Mouse (Mus musculus) gastrocnemius, postnatal 4 days (tissue): ENCODE results near the gene Mynn. TPM values are rescaled to one million over a fixed set of nuclear protein-coding genes. Genes with fewer than 3 reads are reported as not detected.
"Not testable (repeated sequence)": the region's sequence is repeated elsewhere in the genome, so short reads cannot be mapped to it uniquely, and the experiment has no call there.

Experiments
- DNase-seq, 2 experiments: peaks; one replicate each; pipeline ENCODE4 v3.0.0; 2021 to 2022; ENCODE audit warnings: low spot score in 2 of 2, mixed read lengths in 2 of 2
- long read RNA-seq, 2 experiments: library from polyadenylated mRNA; stranded (forward); transcript quantifications; one replicate each; pipeline ENCODE4 v2.0.0; 2021
- total RNA-seq, 2 experiments: library from RNA; stranded (reverse); gene quantifications; 2 replicates each; pipeline ENCODE4 v1.2.3; 2021

Mynn gene
- 10 to 100 TPM; 16.5 to 22.0 TPM for total RNA-seq
- long read RNA-seq, experiment 1, full-length matches to known transcripts, result 14 of 20 reads
- long read RNA-seq, experiment 1, partial matches to known transcripts, result 0 of 20 reads
- long read RNA-seq, experiment 1, other reads (novel, unspliced or antisense), result 6 of 20 reads
- long read RNA-seq, experiment 2, full-length matches to known transcripts, result 8 of 13 reads
- long read RNA-seq, experiment 2, partial matches to known transcripts, result 2 of 13 reads
- long read RNA-seq, experiment 2, other reads (novel, unspliced or antisense), result 3 of 13 reads

- peak; percentile 83 to 98 for DNase-seq
Measured at GRCm38 (mm10) chr3:30602065-30602739, at the start of gene Mynn. TSS of gene Mynn (plus strand) at chr3:30602065.

GRCm38 (mm10) chr3:30553741-30554140 lies 48.1 kb upstream of the Mynn start:
- DNase-seq, result no peak

GRCm38 (mm10) chr3:30560677-30561314 lies 41.1 kb upstream of the Mynn start:
- DNase-seq, result no peak

GRCm38 (mm10) chr3:30566333-30566732 lies 35.5 kb upstream of the Mynn start:
- not testable (repeated sequence) for DNase-seq

GRCm38 (mm10) chr3:30573549-30573948 lies 28.3 kb upstream of the Mynn start:
- no peak for DNase-seq

- no peak for DNase-seq
Measured at GRCm38 (mm10) chr3:30588865-30589264, 13.0 kb upstream of the Mynn start.

DNA sequence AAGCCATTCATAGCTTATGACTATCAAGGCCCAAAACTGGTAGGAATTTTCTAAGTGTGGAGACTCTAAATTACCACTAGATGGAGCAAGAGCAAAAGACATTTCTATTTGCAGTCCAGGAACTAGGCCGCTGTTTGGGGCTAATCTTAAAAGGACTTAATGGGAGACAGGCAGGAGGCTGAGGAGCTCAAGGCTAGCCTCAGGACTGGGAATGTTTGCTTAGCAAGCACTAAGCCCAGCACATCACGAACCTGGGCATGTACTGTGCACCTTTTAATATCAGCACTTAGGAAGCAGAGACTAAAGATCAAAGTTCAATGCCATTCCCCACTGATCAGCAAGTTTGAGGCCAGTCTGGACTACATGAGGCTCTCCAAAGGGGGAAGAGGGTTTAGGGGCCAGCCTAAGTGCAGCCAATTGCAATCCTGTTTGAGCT lies 9.4 kb upstream of the Mynn start:
- DNase-seq, result no peak

DNA sequence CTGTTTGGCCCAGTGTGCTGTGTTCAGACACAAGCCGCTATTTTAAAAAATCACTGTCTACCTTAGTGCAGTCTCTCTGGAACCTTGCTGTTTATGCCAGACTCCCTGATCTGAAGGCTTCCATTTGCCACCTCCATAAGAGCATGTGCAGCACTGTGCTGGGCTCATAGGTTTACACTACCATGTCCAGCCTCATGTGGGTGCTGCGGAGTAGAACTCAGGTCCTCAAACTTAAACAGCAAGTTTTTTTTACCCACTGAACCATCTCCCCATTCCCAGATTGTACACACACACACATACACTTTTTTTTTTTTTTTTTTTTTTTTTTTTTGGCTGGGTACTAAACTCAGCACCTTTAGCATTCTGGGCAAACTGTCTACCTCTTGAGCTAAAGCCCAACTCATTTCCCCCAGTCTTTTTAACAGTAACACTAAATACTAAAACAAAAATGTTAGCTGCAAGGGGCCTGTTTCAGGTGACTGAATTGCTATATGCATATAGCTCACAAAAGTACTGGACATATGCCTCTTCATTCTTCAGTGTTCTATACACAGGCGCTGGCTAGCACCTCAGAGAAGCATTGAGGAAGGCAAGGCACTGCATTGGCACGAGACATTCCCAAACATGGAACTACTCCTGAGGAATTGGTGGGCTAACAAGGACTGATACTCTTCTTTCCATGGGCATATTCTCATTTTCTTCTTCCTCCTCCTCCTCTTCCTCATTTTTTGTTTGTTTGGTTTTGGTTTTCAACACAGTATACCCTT lies 8.0 kb upstream of the Mynn start:
- DNase-seq, result no peak

DNA sequence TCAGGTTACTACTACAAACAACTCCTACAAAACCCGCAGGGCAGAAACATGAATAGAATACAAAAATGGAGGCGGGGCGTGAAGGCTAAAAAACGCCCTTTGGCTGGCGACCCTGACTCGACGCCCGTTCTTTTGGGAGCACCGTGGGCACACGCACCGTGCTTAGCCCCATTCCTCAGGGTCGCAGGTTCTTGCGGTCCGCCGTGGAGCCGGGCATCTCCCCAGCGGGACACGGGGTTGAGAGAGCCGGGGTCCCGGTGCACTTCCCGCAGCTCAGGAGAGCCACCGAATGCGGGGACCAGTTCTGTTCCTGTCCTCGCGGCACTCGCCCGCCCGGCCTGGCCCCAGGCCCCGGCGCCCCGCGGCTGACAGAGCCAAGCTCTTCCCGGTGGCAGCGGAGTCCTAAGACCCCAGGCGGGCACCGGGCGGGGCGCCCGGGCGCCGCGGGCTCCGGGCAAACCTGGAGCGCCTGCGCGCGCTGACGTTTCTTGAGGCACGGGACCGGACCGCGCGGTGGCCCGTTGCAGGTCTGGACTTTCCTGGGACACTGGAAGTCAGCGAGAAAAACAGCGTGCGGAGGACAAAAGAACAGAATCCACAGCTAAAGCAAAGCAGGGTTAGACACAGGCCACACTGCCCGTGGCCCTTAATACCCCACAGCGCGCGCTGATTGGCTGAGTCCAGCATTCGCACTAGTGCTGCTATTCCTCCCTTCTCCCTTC lies 6.6 kb upstream of the Mynn start:
- peak; percentile 24 for DNase-seq

- DNase-seq, result no peak
Measured at GRCm38 (mm10) chr3:30597271-30597670, 4.6 kb upstream of the Mynn start.

- DNase-seq, result peak in 1 of 2 experiments; percentile 16
Measured at GRCm38 (mm10) chr3:30599711-30600545, 1.9 kb upstream of the Mynn start, which contains the start of gene Actrt3. TSS of gene Actrt3 (minus strand) at chr3:30599939.

DNA sequence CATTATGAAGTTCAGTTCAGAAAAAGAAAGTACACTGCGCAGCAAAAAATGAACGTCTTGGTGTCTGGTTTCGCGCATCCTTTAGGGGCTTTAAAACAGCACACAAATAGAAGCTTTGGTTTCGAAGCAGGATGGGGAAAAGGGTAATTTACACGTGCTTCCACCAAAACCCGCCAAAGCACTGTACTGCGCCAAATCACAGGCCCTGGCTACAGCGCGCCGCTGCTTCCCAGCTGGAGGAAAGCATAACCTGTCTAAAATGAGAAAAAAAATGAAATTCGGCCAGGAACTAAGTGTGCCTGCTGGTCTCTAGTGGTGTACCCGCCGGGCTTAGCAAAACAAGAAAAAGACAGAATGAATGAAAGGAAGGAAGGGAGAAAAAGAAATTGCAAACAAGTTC lies 1.1 kb upstream of the Mynn start:
- DNase-seq, result peak in 1 of 2 experiments; percentile 23

GRCm38 (mm10) chr3:30601175-30601574 lies 690 bp upstream of the Mynn start:
- peak; percentile 43 to 71 for DNase-seq

GRCm38 (mm10) chr3:30601610-30602064 lies 228 bp upstream of the Mynn start:
- DNase-seq, result no peak

DNA sequence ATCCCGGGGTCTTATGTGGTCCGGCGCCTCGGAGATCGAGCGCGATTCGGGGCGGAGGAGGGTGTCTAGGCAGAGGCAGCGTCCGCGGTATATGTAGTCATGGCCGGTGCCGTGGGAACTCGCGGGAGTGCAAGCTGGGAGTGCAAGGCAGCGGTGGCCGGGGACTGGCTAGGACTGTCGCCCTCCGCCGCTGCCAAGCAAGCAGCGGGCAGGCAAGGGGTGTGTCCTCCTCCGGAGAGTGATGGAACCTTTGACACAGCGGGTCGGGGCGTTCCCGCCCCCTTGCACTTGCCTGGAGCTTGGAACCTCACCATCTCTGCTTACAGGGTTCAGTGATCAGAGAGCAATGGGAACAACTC lies 854 bp downstream of the Mynn start:
- peak in 1 of 2 experiments; percentile 47 for DNase-seq

DNA sequence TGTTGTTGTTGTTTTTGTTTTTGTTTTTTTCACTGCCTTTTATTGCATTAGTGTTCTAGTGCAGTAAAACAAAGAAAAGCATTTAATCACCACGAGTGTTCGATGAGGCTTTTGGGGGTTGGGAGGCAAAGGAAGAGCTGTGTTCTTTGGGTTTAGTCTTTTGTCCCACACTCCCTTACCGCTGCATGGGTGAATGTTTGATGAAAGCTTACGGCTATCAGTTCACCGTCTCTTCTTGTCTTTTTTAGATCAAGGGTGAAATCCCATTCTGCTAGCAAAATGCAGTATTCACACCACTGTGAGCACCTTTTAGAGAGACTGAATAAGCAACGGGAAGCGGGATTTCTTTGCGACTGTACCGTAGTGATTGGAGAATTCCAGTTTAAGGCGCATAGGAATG lies 1.4 kb downstream of the Mynn start:
- no peak for DNase-seq

DNA sequence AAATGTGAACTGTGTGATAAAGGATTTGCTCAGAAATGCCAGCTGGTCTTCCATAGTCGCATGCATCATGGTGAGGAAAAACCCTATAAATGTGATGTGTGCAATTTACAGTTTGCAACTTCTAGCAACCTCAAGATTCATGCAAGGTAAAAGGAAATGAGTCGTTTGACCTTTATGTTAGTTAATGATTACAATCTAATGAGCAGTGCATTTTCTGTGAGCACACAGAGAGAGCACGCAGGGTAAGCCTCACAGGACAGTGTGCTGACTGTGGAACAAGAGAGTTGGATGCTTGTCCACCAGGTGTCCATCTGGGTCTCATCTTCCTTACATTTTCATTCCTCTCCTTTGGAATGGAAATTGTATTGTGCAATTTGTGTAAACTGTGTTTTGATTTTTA lies 7.1 kb downstream of the Mynn start:
- no peak for DNase-seq

DNA sequence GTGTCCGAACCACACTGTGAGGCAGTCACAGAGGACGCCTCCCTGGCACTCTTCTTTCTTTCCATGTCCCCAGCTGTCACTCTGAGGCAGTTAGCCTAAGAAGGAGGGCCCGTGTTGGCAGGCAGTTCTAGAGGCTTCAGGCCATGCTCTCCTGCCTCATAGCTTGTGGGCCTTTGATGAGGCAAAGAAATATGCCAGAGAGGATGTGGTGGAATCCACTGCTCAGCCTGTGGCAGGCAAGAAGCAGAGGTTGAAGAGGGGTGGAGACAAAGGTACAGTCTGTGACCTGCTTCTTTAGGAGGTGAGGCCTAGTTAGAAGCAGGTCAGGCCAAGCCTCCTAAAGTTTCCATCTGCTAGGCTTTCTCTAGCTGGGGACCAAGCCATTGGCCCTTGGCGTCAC lies 9.1 kb downstream of the Mynn start:
- no peak for DNase-seq

- DNase-seq, result no peak
Measured at GRCm38 (mm10) chr3:30620132-30620531, 18.3 kb downstream of the Mynn start.

DNA sequence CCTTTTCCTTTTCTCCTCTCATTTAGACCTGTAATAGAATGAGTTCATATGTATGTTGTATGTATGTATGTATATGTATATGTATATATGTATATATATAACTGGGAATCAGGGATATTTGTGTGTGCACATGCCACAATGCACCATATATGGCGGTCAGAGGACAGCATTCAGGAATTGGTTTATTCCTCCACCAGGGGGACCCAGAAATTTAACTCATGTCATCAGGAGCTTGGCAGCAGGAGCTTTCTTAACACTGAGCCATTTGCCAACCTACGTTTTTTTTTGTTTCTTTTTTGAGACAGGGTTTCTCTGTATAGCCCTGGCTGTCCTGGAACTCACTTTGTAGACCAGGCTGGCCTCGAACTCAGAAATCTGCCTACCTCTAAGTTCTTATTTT lies 31.8 kb downstream of the Mynn start:
- no peak for DNase-seq
